Mouse (Mus musculus): ENCODE measurements around the gene Ror1. TPM values are rescaled to one million over a fixed set of nuclear protein-coding genes. Genes with fewer than 3 reads are reported as not detected.
A peak's percentile ranks its signal among the peaks of the same experiment; 100 is the strongest.

Gene Ror1
- polyA plus RNA-seq (2015; fragmentation: Nextera tagmentation; extraction: Ambion mirVana) = 0.19 and 0.37 TPM in 2 replicates

DNA sequence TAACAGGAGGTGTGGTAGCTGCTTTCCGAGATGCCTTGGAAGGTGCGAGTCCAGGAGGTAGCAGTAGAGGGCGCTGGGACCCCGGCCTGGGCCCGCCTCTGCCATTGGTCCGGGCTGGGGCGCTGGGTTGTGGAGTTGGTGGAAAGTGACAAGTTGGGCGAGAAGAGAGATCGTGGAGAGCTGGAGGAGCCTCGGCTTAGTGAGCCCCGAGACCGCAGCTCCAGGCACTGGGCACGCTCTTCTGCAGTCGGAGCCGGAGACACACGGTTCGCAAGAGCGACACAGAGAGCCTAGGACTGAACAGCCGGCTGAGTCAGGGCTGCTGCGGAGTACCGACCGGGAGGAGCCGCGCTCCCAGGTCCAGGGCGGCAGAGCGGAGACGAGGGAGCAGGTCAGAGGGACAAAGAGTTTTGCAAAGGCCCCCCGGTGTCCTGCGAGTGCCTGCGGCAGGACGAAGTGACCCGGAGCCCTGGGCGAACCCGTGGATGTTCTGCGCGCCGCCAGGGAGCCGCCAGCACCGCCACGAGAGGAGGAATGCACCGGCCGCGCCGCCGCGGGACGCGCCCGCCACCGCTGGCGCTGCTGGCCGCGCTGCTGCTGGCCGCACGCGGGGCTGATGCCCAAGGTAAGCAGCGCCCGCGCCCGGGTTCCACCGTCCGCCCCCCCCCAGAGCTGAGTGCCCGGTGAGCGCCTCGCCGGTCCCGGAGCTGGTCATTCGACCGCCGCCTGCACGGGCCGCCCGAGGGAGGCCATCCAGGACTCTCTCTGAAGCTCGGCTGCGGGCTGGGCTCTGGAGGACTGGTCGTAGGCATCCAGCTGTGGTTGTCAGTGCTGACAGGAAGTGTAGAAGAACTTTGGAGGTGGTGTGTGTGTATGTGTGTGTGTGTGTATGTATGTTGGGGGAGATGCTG lies at the start of gene Ror1:
Ror1 (plus strand) TSS at position 107 of the 911 bp plus-strand sequence.
- no peak within 1 kb of the TSS for H3K9ac ChIP-seq (ENCODE audit: low read depth, low read length)
- peak; percentile 63 for ATAC-seq (ENCODE audit: low read depth)
- WGBS (ENCODE audit: insufficient replicate concordance) = under 1% methylated on average over 67 of the region's 76 CpGs

DNA sequence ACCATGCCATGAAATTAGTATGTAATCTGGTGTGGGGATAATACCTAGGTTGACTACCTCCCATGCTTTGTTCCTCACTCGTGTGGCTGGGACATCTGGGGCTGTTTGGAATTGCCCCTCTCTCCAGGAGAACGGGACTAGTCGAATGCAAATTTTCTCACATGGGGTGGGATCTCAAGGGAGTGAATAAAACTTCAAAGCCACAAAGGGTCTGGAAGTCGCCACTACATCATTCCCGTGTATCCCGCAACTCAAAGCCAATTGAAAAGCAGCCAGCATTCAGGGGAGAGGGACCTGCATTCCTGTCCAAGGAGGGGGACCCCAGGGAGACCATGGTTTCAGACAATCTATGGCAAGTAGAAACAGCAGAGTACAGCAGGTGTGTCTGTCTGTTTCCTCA lies 48.5 kb upstream of the Ror1 start:
- WGBS (ENCODE audit: insufficient replicate concordance) = 53% methylated on average over 6 of the region's 6 CpGs
- Histone ChIP-seq H3K9me3 (replicated peaks; ENCODE audit: control insufficient read depth, low read length) (no peaks in the 10 kb centered on the region), H3K9ac (ENCODE audit: low read depth, low read length) (no peak overlapping the region), H3K4me3 (ENCODE audit: low read depth, low read length) (no peak overlapping the region), H3K27me3 (ENCODE audit: control insufficient read depth, insufficient read depth, low read depth, low read length) (no peaks in the 10 kb centered on the region), H3K27ac (ENCODE audit: low read length) (no peak overlapping the region), H3K4me2 (ENCODE audit: low read depth, low read length) (no peak overlapping the region), H3K36me3 (ENCODE audit: control insufficient read depth, insufficient read depth) (no peaks in the 10 kb centered on the region), H3K4me1 (ENCODE audit: control insufficient read depth, low read depth, low read length) (no peaks in the 10 kb centered on the region)
- no peak for ATAC-seq (ENCODE audit: low read depth)

More for the DNA sequence above, at the start of gene Ror1:
- Histone ChIP-seq H3K27me3 (ENCODE audit: control insufficient read depth, insufficient read depth, low read depth, low read length) (peaks cover 22% of the 10 kb centered on the region), H3K9me3 (replicated peaks; ENCODE audit: control insufficient read depth, low read length) (no peaks in the 10 kb centered on the region), H3K36me3 (ENCODE audit: control insufficient read depth, insufficient read depth) (no peaks in the 10 kb centered on the region), H3K4me2 (ENCODE audit: low read depth, low read length) (peak within 1 kb of the TSS; percentile 58), H3K27ac (ENCODE audit: low read length) (no peak within 1 kb of the TSS), H3K4me1 (ENCODE audit: control insufficient read depth, low read depth, low read length) (no peaks in the 10 kb centered on the region), H3K4me3 (ENCODE audit: low read depth, low read length) (peak within 1 kb of the TSS; percentile 58)

DNA sequence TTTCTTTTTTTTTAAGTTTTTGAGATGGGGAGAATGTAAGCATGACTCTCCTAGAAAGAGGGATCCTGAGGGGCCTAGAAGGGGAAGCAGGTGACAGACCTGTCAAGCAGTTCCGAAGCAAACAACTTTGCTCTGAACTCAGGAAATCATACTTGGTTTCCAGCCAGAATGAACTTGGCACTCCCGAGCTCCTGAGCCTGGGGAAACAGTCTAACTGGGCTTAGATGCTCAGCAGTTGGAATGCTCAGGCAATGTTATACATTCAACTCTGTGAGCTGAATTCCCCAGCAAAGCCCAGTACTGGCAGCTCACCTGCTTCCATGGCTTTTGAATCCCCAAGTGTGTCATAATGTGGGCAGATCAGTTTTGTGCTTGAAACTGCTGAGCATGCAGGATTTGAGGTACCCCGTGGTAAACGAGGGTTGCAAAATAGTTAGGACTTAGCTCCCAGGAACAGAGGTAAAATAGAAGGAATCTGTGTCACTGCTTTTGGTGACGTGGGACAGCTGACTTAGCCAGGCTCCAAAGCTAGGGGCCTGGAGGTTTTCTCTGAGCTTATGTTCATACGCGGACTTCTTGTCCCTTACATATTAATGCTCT lies 47.1 kb upstream of the Ror1 start:
- Histone ChIP-seq H3K27me3 (ENCODE audit: control insufficient read depth, insufficient read depth, low read depth, low read length) (no peaks in the 10 kb centered on the region), H3K4me1 (ENCODE audit: control insufficient read depth, low read depth, low read length) (no peaks in the 10 kb centered on the region), H3K4me2 (ENCODE audit: low read depth, low read length) (no peak overlapping the region), H3K36me3 (ENCODE audit: control insufficient read depth, insufficient read depth) (no peaks in the 10 kb centered on the region), H3K9me3 (replicated peaks; ENCODE audit: control insufficient read depth, low read length) (no peaks in the 10 kb centered on the region), H3K9ac (ENCODE audit: low read depth, low read length) (no peak overlapping the region), H3K4me3 (ENCODE audit: low read depth, low read length) (no peak overlapping the region), H3K27ac (ENCODE audit: low read length) (no peak overlapping the region)
- WGBS (ENCODE audit: insufficient replicate concordance) = 45% methylated on average over 7 of the region's 7 CpGs
- no peak for ATAC-seq (ENCODE audit: low read depth)

DNA sequence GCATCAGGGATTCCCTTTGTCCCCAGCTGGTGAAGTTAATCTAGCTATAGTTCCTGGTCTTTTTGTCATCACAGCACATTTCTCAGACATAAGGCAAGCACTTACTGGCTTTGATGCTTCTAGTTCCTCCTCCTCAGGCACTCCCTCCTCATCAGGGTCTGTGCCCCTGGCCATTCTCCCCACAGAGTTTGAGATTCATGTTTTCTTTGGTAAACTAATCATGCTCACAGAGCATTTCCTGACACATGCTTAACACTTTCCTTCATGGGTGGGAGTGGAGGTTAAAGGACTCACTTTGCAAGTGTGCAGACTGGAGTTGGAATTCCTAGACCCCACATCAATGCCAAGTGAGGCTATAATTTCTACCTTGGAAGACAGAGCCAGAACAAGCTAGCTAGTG lies 43.8 kb upstream of the Ror1 start:
- Histone ChIP-seq H3K4me1 (ENCODE audit: control insufficient read depth, low read depth, low read length) (no peaks in the 10 kb centered on the region), H3K27me3 (ENCODE audit: control insufficient read depth, insufficient read depth, low read depth, low read length) (no peaks in the 10 kb centered on the region), H3K4me3 (ENCODE audit: low read depth, low read length) (no peak overlapping the region), H3K36me3 (ENCODE audit: control insufficient read depth, insufficient read depth) (no peaks in the 10 kb centered on the region), H3K9ac (ENCODE audit: low read depth, low read length) (no peak overlapping the region), H3K4me2 (ENCODE audit: low read depth, low read length) (no peak overlapping the region), H3K9me3 (replicated peaks; ENCODE audit: control insufficient read depth, low read length) (no peaks in the 10 kb centered on the region), H3K27ac (ENCODE audit: low read length) (no peak overlapping the region)
- no peak for ATAC-seq (ENCODE audit: low read depth)

DNA sequence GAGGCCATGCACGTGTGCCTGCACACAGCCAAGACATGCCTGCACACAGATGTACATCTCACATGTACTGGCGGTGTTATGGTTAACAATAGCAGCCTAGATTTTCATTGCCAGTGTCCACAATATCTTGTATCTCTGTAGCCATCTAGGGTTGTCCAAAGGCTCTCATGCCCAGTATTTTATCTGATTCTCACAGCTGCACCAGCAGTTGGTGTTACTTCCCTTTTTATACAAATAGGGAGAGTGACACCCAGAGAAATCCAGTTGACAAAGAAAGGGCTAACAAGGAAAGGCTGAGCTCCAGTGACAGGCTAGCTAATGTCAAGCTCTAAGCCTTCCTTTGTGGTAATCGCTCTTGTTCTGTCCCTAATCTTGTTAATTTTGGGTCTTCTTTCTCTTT lies 43.3 kb upstream of the Ror1 start:
- ATAC-seq (ENCODE audit: low read depth) = no peak
- no peak overlapping the region for H3K9ac ChIP-seq (ENCODE audit: low read depth, low read length)
- 8% methylated on average over 3 of the region's 3 CpGs for WGBS (ENCODE audit: insufficient replicate concordance)
- H3K27me3 ChIP-seq (ENCODE audit: control insufficient read depth, insufficient read depth, low read depth, low read length) = no peaks in the 10 kb centered on the region
- no peaks in the 10 kb centered on the region for H3K36me3 ChIP-seq (ENCODE audit: control insufficient read depth, insufficient read depth)
- no peak overlapping the region for H3K4me3 ChIP-seq (ENCODE audit: low read depth, low read length)
- no peak overlapping the region for H3K4me2 ChIP-seq (ENCODE audit: low read depth, low read length)
- no peaks in the 10 kb centered on the region for H3K4me1 ChIP-seq (ENCODE audit: control insufficient read depth, low read depth, low read length)
- H3K9me3 ChIP-seq (replicated peaks; ENCODE audit: control insufficient read depth, low read length) = no peaks in the 10 kb centered on the region
- H3K27ac ChIP-seq (ENCODE audit: low read length) = no peak overlapping the region

DNA sequence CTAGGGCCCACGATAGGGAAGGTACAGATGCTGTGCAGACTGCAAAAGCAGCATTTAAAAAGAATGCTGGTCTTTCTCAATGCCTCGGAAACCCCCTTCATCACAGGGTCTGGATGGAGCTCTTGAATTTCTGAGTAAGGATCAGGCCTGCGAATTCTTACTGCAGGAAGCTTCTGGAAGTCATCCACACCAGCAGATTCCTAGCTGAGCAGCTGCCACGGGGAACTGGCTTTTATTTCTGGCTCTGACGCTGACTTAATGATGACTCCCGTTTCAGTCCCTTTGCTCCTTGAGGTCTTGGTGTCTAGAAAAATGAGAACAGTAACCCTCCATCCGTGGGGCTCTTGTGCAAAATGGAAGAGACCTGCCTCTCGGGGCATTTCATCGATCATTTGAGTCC lies 39.5 kb upstream of the Ror1 start:
- Histone ChIP-seq H3K4me2 (ENCODE audit: low read depth, low read length) (no peak overlapping the region), H3K9me3 (replicated peaks; ENCODE audit: control insufficient read depth, low read length) (no peaks in the 10 kb centered on the region), H3K27ac (ENCODE audit: low read length) (no peak overlapping the region), H3K4me3 (ENCODE audit: low read depth, low read length) (no peak overlapping the region), H3K4me1 (ENCODE audit: control insufficient read depth, low read depth, low read length) (no peaks in the 10 kb centered on the region), H3K9ac (ENCODE audit: low read depth, low read length) (no peak overlapping the region), H3K36me3 (ENCODE audit: control insufficient read depth, insufficient read depth) (no peaks in the 10 kb centered on the region), H3K27me3 (ENCODE audit: control insufficient read depth, insufficient read depth, low read depth, low read length) (no peaks in the 10 kb centered on the region)
- ATAC-seq (ENCODE audit: low read depth) = no peak
- 55% methylated on average over 9 of the region's 9 CpGs for WGBS (ENCODE audit: insufficient replicate concordance)

DNA sequence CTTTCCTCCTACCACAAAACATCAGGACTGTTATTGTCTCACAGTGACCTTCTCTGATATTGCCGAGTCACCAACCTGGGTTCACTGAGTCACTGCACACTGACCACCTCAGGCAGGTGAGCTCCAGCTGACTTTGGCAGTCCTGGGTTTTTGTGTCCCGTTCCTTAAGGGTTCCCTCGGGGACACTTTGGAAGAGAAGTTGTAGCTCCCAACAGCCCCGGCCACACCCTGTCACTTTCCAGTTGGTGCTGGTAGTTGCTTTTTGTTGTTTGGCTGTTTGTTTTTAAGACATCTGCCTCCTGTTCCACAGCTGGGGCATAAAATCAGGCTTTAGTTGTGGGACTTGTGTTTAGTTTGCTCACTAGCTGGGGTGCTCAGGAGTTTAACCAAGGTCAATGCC lies 39.1 kb upstream of the Ror1 start:
- Histone ChIP-seq H3K27me3 (ENCODE audit: control insufficient read depth, insufficient read depth, low read depth, low read length) (no peaks in the 10 kb centered on the region), H3K4me3 (ENCODE audit: low read depth, low read length) (no peak overlapping the region), H3K9me3 (replicated peaks; ENCODE audit: control insufficient read depth, low read length) (no peaks in the 10 kb centered on the region), H3K9ac (ENCODE audit: low read depth, low read length) (no peak overlapping the region), H3K4me2 (ENCODE audit: low read depth, low read length) (no peak overlapping the region), H3K36me3 (ENCODE audit: control insufficient read depth, insufficient read depth) (no peaks in the 10 kb centered on the region), H3K4me1 (ENCODE audit: control insufficient read depth, low read depth, low read length) (no peaks in the 10 kb centered on the region), H3K27ac (ENCODE audit: low read length) (no peak overlapping the region)
- ATAC-seq (ENCODE audit: low read depth) = no peak
- WGBS (ENCODE audit: insufficient replicate concordance) = 58% methylated on average over 4 of the region's 4 CpGs

DNA sequence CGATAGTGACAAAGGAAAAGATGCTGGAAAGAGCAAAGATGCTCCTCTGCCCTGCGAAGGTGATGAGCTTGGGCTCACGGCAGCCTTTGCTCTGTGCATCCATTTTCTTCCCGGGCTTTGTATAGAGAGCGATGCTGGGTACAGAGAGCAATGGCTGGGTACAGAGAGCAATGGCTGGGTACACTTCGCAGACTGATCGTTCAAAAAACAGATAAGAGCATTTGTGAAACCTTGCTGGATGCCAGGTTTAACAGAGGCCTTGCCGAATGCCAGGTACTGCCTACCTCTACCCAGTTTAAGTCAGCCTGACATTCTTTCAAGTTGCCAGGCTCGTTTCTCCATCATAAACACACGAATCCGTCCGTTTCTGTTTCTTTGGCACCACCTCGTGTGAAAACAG lies 38.2 kb upstream of the Ror1 start:
- no peaks in the 10 kb centered on the region for H3K4me1 ChIP-seq (ENCODE audit: control insufficient read depth, low read depth, low read length)
- H3K9ac ChIP-seq (ENCODE audit: low read depth, low read length) = no peak overlapping the region
- H3K36me3 ChIP-seq (ENCODE audit: control insufficient read depth, insufficient read depth) = no peaks in the 10 kb centered on the region
- WGBS (ENCODE audit: insufficient replicate concordance) = 68% methylated on average over 13 of the region's 13 CpGs
- no peak overlapping the region for H3K4me3 ChIP-seq (ENCODE audit: low read depth, low read length)
- H3K9me3 ChIP-seq (replicated peaks; ENCODE audit: control insufficient read depth, low read length) = no peaks in the 10 kb centered on the region
- no peak for ATAC-seq (ENCODE audit: low read depth)
- H3K27ac ChIP-seq (ENCODE audit: low read length) = no peak overlapping the region
- no peak overlapping the region for H3K4me2 ChIP-seq (ENCODE audit: low read depth, low read length)
- no peaks in the 10 kb centered on the region for H3K27me3 ChIP-seq (ENCODE audit: control insufficient read depth, insufficient read depth, low read depth, low read length)

DNA sequence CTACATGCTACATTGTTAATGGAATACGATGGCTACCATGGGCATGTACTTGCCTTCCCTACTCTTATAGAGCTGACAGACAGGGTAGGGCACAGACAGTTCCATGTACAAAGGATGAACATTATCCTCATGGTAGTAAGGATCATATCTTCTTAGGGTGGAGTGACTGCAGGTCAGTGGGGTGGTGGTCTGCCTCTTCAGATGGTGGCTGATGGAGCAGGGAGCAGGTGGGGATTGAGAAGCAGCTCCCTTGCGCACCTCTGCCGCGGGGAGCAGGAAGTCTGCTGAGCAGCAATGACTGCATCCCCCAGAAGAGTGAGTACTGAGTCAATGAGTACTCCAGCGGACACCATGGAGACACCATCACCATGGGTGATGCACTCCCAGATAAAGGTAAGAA lies 37.0 kb upstream of the Ror1 start:
- H3K27me3 ChIP-seq (ENCODE audit: control insufficient read depth, insufficient read depth, low read depth, low read length) = no peaks in the 10 kb centered on the region
- no peak overlapping the region for H3K4me3 ChIP-seq (ENCODE audit: low read depth, low read length)
- H3K36me3 ChIP-seq (ENCODE audit: control insufficient read depth, insufficient read depth) = no peaks in the 10 kb centered on the region
- H3K9me3 ChIP-seq (replicated peaks; ENCODE audit: control insufficient read depth, low read length) = no peaks in the 10 kb centered on the region
- no peak overlapping the region for H3K27ac ChIP-seq (ENCODE audit: low read length)
- H3K9ac ChIP-seq (ENCODE audit: low read depth, low read length) = no peak overlapping the region
- ATAC-seq (ENCODE audit: low read depth) = no peak
- 78% methylated on average over 5 of the region's 5 CpGs for WGBS (ENCODE audit: insufficient replicate concordance)
- H3K4me2 ChIP-seq (ENCODE audit: low read depth, low read length) = no peak overlapping the region
- no peaks in the 10 kb centered on the region for H3K4me1 ChIP-seq (ENCODE audit: control insufficient read depth, low read depth, low read length)

Data from liver, embryonic 16.5 days (tissue).